Mouse (Mus musculus): ENCODE results near the gene Nfib.

- TF ChIP-seq MAX (IDR thresholded peaks at IDR 0.05; ENCODE audit: low read length): no peak
- no peak for TF ChIP-seq POLR2AphosphoS2 (IDR thresholded peaks at IDR 0.05; ENCODE audit: low read length)
- no peak for TF ChIP-seq CTCF (IDR thresholded peaks at IDR 0.05 in 2 of 3, conservative IDR thresholded peaks at IDR 0.05 in 1 of 3; ENCODE audit: control insufficient read depth in 1 of 3, insufficient read depth in 1 of 3, low read depth in 2 of 3, low read length in 3 of 3, poor library complexity in 1 of 3, severe bottlenecking in 1 of 3)
Observed at GRCm38 (mm10) chr4:82483871-82484270, 221.7 kb downstream of the Nfib start.
